Comparison of ENCODE assay signal across 20 mouse cellular contexts in genomic region chr11:115405723-115406122, GRCm38 (mm10). TPM values are rescaled to one million over a fixed set of nuclear protein-coding genes. Genes with fewer than 3 reads are reported as not detected.
DNase-seq lines count a peak whose midpoint lies in the region; ATAC-seq and TF ChIP-seq lines count a peak whose summit lies in the region.
"Had no signal": no experiment of that assay in that cellular context is flagged by ENCODE, and none has a peak within 500 bp of the region (broad histone marks: within the 10 kb centered on the region; RNA-seq: fewer than 3 reads in every experiment).

No protein-coding gene starts in this region.

- TF ChIP-seq CTCF in thymus, adult 2 months (IDR thresholded peaks at IDR 0.05; ENCODE audit: borderline replicate concordance, control insufficient read depth, extremely low read depth, insufficient read depth, low read length, poor library complexity), result no peak

- peaks cover 48% of the 10 kb centered on the region for H3K36me3 ChIP-seq in forebrain, embryonic 10.5 days (replicated peaks)
- peaks cover 14% of the 10 kb centered on the region for H3K36me3 ChIP-seq in forebrain, embryonic 15.5 days
- peaks cover 44% of the 10 kb centered on the region for H3K36me3 ChIP-seq in midbrain, embryonic 10.5 days
- peaks cover 6% of the 10 kb centered on the region for H3K36me3 ChIP-seq in midbrain, embryonic 11.5 days (ENCODE audit: control insufficient read depth, insufficient read depth, low read length)
- H3K36me3 ChIP-seq in thymus, adult 2 months (ENCODE audit: control insufficient read depth, insufficient read depth, low read length), result peaks cover 6% of the 10 kb centered on the region
- H3K36me3 ChIP-seq in kidney, embryonic 14.5 days (ENCODE audit: control insufficient read depth, insufficient read depth, low read length), result peaks cover 38% of the 10 kb centered on the region

- H3K27ac ChIP-seq in forebrain, embryonic 10.5 days, result peak overlapping the region; percentile 33; the same call in 1 of the 2 replicates
- no peak overlapping the region for H3K27ac ChIP-seq in forebrain, embryonic 15.5 days (replicated peaks)
- H3K27ac ChIP-seq in midbrain, embryonic 10.5 days (replicated peaks), result no peak overlapping the region
- no peak overlapping the region for H3K27ac ChIP-seq in midbrain, embryonic 11.5 days (ENCODE audit: low read depth, low read length)
- peak overlapping the region; percentile 98 for H3K27ac ChIP-seq in thymus, adult 2 months (ENCODE audit: control insufficient read depth, insufficient read depth, low read length)
- no peak overlapping the region for H3K27ac ChIP-seq in kidney, embryonic 14.5 days (ENCODE audit: low read depth, low read length)
- H3K27ac ChIP-seq: hindbrain, embryonic 15.5 days had no signal

- TF ChIP-seq POLR2A in thymus, adult 2 months (IDR thresholded peaks at IDR 0.05; ENCODE audit: control insufficient read depth, extremely low read depth, insufficient read depth, low read length, poor library complexity), result no peak

- H3K9me3 ChIP-seq in forebrain, embryonic 10.5 days, result no peaks in the 10 kb centered on the region
- H3K9me3 ChIP-seq in forebrain, embryonic 15.5 days, result no peaks in the 10 kb centered on the region
- H3K9me3 ChIP-seq in midbrain, embryonic 10.5 days (replicated peaks), result no peaks in the 10 kb centered on the region
- H3K9me3 ChIP-seq in midbrain, embryonic 11.5 days (ENCODE audit: control insufficient read depth, low read length), result no peaks in the 10 kb centered on the region
- no peaks in the 10 kb centered on the region for H3K9me3 ChIP-seq in kidney, embryonic 14.5 days (ENCODE audit: control insufficient read depth, low read length)
- H3K9me3 ChIP-seq: hindbrain, embryonic 15.5 days had no signal

- no peaks in the 10 kb centered on the region for H3K27me3 ChIP-seq in forebrain, embryonic 10.5 days (ENCODE audit: poor library complexity, severe bottlenecking)
- no peaks in the 10 kb centered on the region for H3K27me3 ChIP-seq in forebrain, embryonic 15.5 days
- no peaks in the 10 kb centered on the region for H3K27me3 ChIP-seq in midbrain, embryonic 10.5 days (ENCODE audit: low read depth, poor library complexity, severe bottlenecking)
- no peaks in the 10 kb centered on the region for H3K27me3 ChIP-seq in midbrain, embryonic 11.5 days (ENCODE audit: control insufficient read depth, insufficient read depth, low read length)
- H3K27me3 ChIP-seq in thymus, adult 2 months (ENCODE audit: control insufficient read depth, insufficient read depth, low read length), result no peaks in the 10 kb centered on the region
- H3K27me3 ChIP-seq in kidney, embryonic 14.5 days (ENCODE audit: control insufficient read depth, insufficient read depth, low read length), result no peaks in the 10 kb centered on the region
- H3K27me3 ChIP-seq: hindbrain, embryonic 15.5 days had no signal

- 97% methylated on average over 6 of the region's 6 CpGs for WGBS in forebrain, embryonic 10.5 days
- WGBS in forebrain, embryonic 15.5 days, result 94% methylated on average over 6 of the region's 6 CpGs
- 96% methylated on average over 6 of the region's 6 CpGs for WGBS in midbrain, embryonic 10.5 days
- 96% methylated on average over 6 of the region's 6 CpGs for whole genome bisulfite sequencing in midbrain, embryonic 11.5 days
- 91% methylated on average over 6 of the region's 6 CpGs for WGBS in thymus, adult 2 months
- 96% methylated on average over 6 of the region's 6 CpGs for WGBS in kidney, embryonic 14.5 days

- peaks cover 74% of the 10 kb centered on the region for H3K4me1 ChIP-seq in forebrain, embryonic 10.5 days
- H3K4me1 ChIP-seq in forebrain, embryonic 15.5 days, result peaks cover 40% of the 10 kb centered on the region
- peaks cover 64% of the 10 kb centered on the region for H3K4me1 ChIP-seq in midbrain, embryonic 10.5 days
- H3K4me1 ChIP-seq in midbrain, embryonic 11.5 days (ENCODE audit: control insufficient read depth, insufficient read depth, low read length), result peaks cover 40% of the 10 kb centered on the region
- H3K4me1 ChIP-seq in thymus, adult 2 months (replicated peaks; ENCODE audit: control insufficient read depth, insufficient read depth, low read length), result peaks cover 55% of the 10 kb centered on the region
- peaks cover 8% of the 10 kb centered on the region; the same call in 1 of the 2 replicates for H3K4me1 ChIP-seq in kidney, embryonic 14.5 days (ENCODE audit: control insufficient read depth, insufficient read depth, low read length)

- no peak for ATAC-seq in forebrain, embryonic 15.5 days (replicated peaks)
- ATAC-seq in midbrain, embryonic 11.5 days (ENCODE audit: low FRiP score), result no peak
- no peak for ATAC-seq in kidney, embryonic 14.5 days (ENCODE audit: low FRiP score, low TSS enrichment)
- ATAC-seq: activated CD4-positive, CD25-positive, alpha-beta regulatory T cell, adult 4 months; forebrain, embryonic 14.5 days had no signal

- no peak overlapping the region for H3K4me2 ChIP-seq in forebrain, embryonic 15.5 days (replicated peaks)
- no peak overlapping the region for H3K4me2 ChIP-seq in midbrain, embryonic 11.5 days
- no peak overlapping the region for H3K4me2 ChIP-seq in kidney, embryonic 14.5 days (replicated peaks; ENCODE audit: low read depth, low read length)
- H3K4me2 ChIP-seq: heart, embryonic 11.5 days had no signal

- no peak for DNase-seq in forebrain, embryonic 10.5 days (ENCODE audit: extremely low spot score, low spot score)
- DNase-seq in midbrain, embryonic 10.5 days (ENCODE audit: low spot score), result no peak
- DNase-seq in midbrain, embryonic 11.5 days (ENCODE audit: low spot score, missing footprints), result no peak
- DNase-seq in thymus, adult 2 months, result no peak
- DNase-seq in thymus, postnatal 0 days (ENCODE audit: low spot score), result no peak
- peak; percentile 54 for DNase-seq in thymus, postnatal 4 days
- DNase-seq: adrenal gland, adult 8-10 months; adrenal gland, postnatal 25 days; cerebellum, adult 11-12 months; cerebellum, adult 8-10 months; cerebellum, postnatal 14 days; gastrocnemius, postnatal 36 days; heart, postnatal 36 days had no signal

- H3K4me3 ChIP-seq in forebrain, embryonic 10.5 days, result peak overlapping the region; percentile 14; the same call in 1 of the 2 replicates
- no peak overlapping the region for H3K4me3 ChIP-seq in forebrain, embryonic 15.5 days
- peak overlapping the region; percentile 9; the same call in 1 of the 2 replicates for H3K4me3 ChIP-seq in midbrain, embryonic 10.5 days
- no peak overlapping the region for H3K4me3 ChIP-seq in midbrain, embryonic 11.5 days (ENCODE audit: low read depth, low read length)
- no peak overlapping the region for H3K4me3 ChIP-seq in thymus, adult 2 months (ENCODE audit: control insufficient read depth, insufficient read depth, low read length)
- no peak overlapping the region for H3K4me3 ChIP-seq in kidney, embryonic 14.5 days (ENCODE audit: low read length)
- H3K4me3 ChIP-seq: hindbrain, embryonic 15.5 days had no signal

- H3K9ac ChIP-seq in forebrain, embryonic 15.5 days (replicated peaks), result no peak overlapping the region
- no peak overlapping the region for H3K9ac ChIP-seq in midbrain, embryonic 11.5 days (ENCODE audit: low read length)
- H3K9ac ChIP-seq in kidney, embryonic 14.5 days (ENCODE audit: low read depth, low read length), result no peak overlapping the region
- H3K9ac ChIP-seq: hindbrain, embryonic 15.5 days had no signal

RNA-seq across cellular contexts. Expression of gene Mrpl58, which starts 2.2 kb away (rescaled TPM):
- polyA plus RNA-seq in forebrain, embryonic 10.5 days (2016; fragmentation: Nextera tagmentation; extraction: Ambion mirVana), result 275 and 277 TPM in 2 replicates
- 178 and 192 TPM in 2 replicates for polyA plus RNA-seq in forebrain, embryonic 15.5 days (2015; fragmentation: Nextera tagmentation; extraction: Ambion mirVana)
- polyA plus RNA-seq in midbrain, embryonic 10.5 days (2016; fragmentation: Nextera tagmentation; extraction: Ambion mirVana), result 256 and 270 TPM in 2 replicates
- 268 and 278 TPM in 2 replicates for polyA plus RNA-seq in midbrain, embryonic 11.5 days (2014; fragmentation: Nextera tagmentation; extraction: Ambion mirVana)
- polyA plus RNA-seq in thymus, adult 2 months (2012; rRNA removed), result 144 and 166 TPM in 2 replicates
- polyA plus RNA-seq in thymus, postnatal 0 days (2015; fragmentation: Nextera tagmentation; extraction: Ambion mirVana), result 408 and 411 TPM in 2 replicates
- 235 and 261 TPM in 2 replicates for polyA plus RNA-seq in kidney, embryonic 14.5 days (2014; fragmentation: Nextera tagmentation; extraction: Ambion mirVana)

RNA-seq across cellular contexts. Expression of gene Atp5h, which starts 14.0 kb away (rescaled TPM):
- 877 and 886 TPM in 2 replicates for polyA plus RNA-seq in forebrain, embryonic 10.5 days (2016; fragmentation: Nextera tagmentation; extraction: Ambion mirVana)
- polyA plus RNA-seq in forebrain, embryonic 15.5 days (2015; fragmentation: Nextera tagmentation; extraction: Ambion mirVana), result 722 and 770 TPM in 2 replicates
- polyA plus RNA-seq in midbrain, embryonic 10.5 days (2016; fragmentation: Nextera tagmentation; extraction: Ambion mirVana), result 926 and 929 TPM in 2 replicates
- polyA plus RNA-seq in midbrain, embryonic 11.5 days (2014; fragmentation: Nextera tagmentation; extraction: Ambion mirVana), result 886 and 917 TPM in 2 replicates
- polyA plus RNA-seq in thymus, adult 2 months (2012; rRNA removed), result 118 and 155 TPM in 2 replicates
- polyA plus RNA-seq in thymus, postnatal 0 days (2015; fragmentation: Nextera tagmentation; extraction: Ambion mirVana), result 1,461 and 1,502 TPM in 2 replicates
- polyA plus RNA-seq in kidney, embryonic 14.5 days (2014; fragmentation: Nextera tagmentation; extraction: Ambion mirVana), result 962 and 1,151 TPM in 2 replicates

RNA-seq across cellular contexts. Expression of gene Kctd2, which starts 14.2 kb away (rescaled TPM):
- 8.9 and 10.3 TPM in 2 replicates for polyA plus RNA-seq in forebrain, embryonic 10.5 days (2016; fragmentation: Nextera tagmentation; extraction: Ambion mirVana)
- polyA plus RNA-seq in forebrain, embryonic 15.5 days (2015; fragmentation: Nextera tagmentation; extraction: Ambion mirVana), result 23.6 and 26.3 TPM in 2 replicates
- polyA plus RNA-seq in midbrain, embryonic 10.5 days (2016; fragmentation: Nextera tagmentation; extraction: Ambion mirVana), result 9.9 and 18.8 TPM in 2 replicates
- polyA plus RNA-seq in midbrain, embryonic 11.5 days (2014; fragmentation: Nextera tagmentation; extraction: Ambion mirVana), result 21.6 and 24.0 TPM in 2 replicates
- polyA plus RNA-seq in thymus, adult 2 months (2012; rRNA removed), result 65.5 and 69.1 TPM in 2 replicates
- polyA plus RNA-seq in thymus, postnatal 0 days (2015; fragmentation: Nextera tagmentation; extraction: Ambion mirVana), result 30.5 and 37.5 TPM in 2 replicates
- polyA plus RNA-seq in kidney, embryonic 14.5 days (2014; fragmentation: Nextera tagmentation; extraction: Ambion mirVana), result 22.7 and 23.9 TPM in 2 replicates

RNA-seq across cellular contexts. Expression of gene Cdr2l, which starts 24.0 kb away (rescaled TPM):
- 21.1 and 21.8 TPM in 2 replicates for polyA plus RNA-seq in forebrain, embryonic 10.5 days (2016; fragmentation: Nextera tagmentation; extraction: Ambion mirVana)
- 20.9 and 21.2 TPM in 2 replicates for polyA plus RNA-seq in forebrain, embryonic 15.5 days (2015; fragmentation: Nextera tagmentation; extraction: Ambion mirVana)
- 16.1 and 19.7 TPM in 2 replicates for polyA plus RNA-seq in midbrain, embryonic 10.5 days (2016; fragmentation: Nextera tagmentation; extraction: Ambion mirVana)
- polyA plus RNA-seq in midbrain, embryonic 11.5 days (2014; fragmentation: Nextera tagmentation; extraction: Ambion mirVana), result 20.6 and 20.9 TPM in 2 replicates
- polyA plus RNA-seq in thymus, adult 2 months (2012; rRNA removed), result 14.3 and 15.1 TPM in 2 replicates
- polyA plus RNA-seq in thymus, postnatal 0 days (2015; fragmentation: Nextera tagmentation; extraction: Ambion mirVana), result 5.3 and 5.4 TPM in 2 replicates
- 11.5 and 13.0 TPM in 2 replicates for polyA plus RNA-seq in kidney, embryonic 14.5 days (2014; fragmentation: Nextera tagmentation; extraction: Ambion mirVana)

RNA-seq across cellular contexts. Expression of gene Trim80, which starts 34.6 kb away (rescaled TPM):
- 0.15 and 0.19 TPM in 2 replicates for polyA plus RNA-seq in forebrain, embryonic 10.5 days (2016; fragmentation: Nextera tagmentation; extraction: Ambion mirVana)
- polyA plus RNA-seq in forebrain, embryonic 15.5 days (2015; fragmentation: Nextera tagmentation; extraction: Ambion mirVana), result not detected in 2 replicates
- 0.14 and 0.15 TPM in 2 replicates for polyA plus RNA-seq in midbrain, embryonic 10.5 days (2016; fragmentation: Nextera tagmentation; extraction: Ambion mirVana)
- not detected in 2 replicates for polyA plus RNA-seq in midbrain, embryonic 11.5 days (2014; fragmentation: Nextera tagmentation; extraction: Ambion mirVana)
- 0.79 and 0.80 TPM in 2 replicates for polyA plus RNA-seq in thymus, adult 2 months (2012; rRNA removed)
- polyA plus RNA-seq in thymus, postnatal 0 days (2015; fragmentation: Nextera tagmentation; extraction: Ambion mirVana), result 0.89 and 1.1 TPM in 2 replicates
- 0.14 and 0.33 TPM in 2 replicates for polyA plus RNA-seq in kidney, embryonic 14.5 days (2014; fragmentation: Nextera tagmentation; extraction: Ambion mirVana)
- polyA plus RNA-seq: activated CD4-positive, CD25-positive, alpha-beta regulatory T cell, adult 4 months; forebrain, embryonic 14.5 days; hindbrain, embryonic 11.5 days; hindbrain, embryonic 15.5 days had no signal

Comparison
In these comparisons a context has a peak if more than half of its experiments do, and no peak if none do; other contexts are left out.
1. H3K27ac ChIP-seq: peak in forebrain, embryonic 10.5 days (single experiment) and thymus, adult 2 months (single experiment); none in forebrain, embryonic 15.5 days (single experiment), midbrain, embryonic 10.5 days (single experiment), midbrain, embryonic 11.5 days (single experiment) and kidney, embryonic 14.5 days (single experiment).
2. H3K4me3 ChIP-seq: peak in forebrain, embryonic 10.5 days (single experiment) and midbrain, embryonic 10.5 days (single experiment); none in forebrain, embryonic 15.5 days (single experiment), midbrain, embryonic 11.5 days (single experiment), thymus, adult 2 months (single experiment) and kidney, embryonic 14.5 days (single experiment).